Mouse (Mus musculus) heart, embryonic 13.5 days (tissue): ENCODE results near the gene Ccdc47. TPM values are rescaled to one million over a fixed set of nuclear protein-coding genes. Genes with fewer than 3 reads are reported as not detected.

Experiments used
- ATAC-seq: fragments of 200-750 bp; cut with Nextera tagmentation; 2 replicates; pipeline ENCODE4 v1.8.0; 2017; ENCODE audit warnings: moderate TSS enrichment; ENCODE audit not compliant: insufficient number of reproducible peaks, low FRiP score, low TSS enrichment; ENCODE audit errors: extremely low read depth
- H3K27ac ChIP-seq: fragments of 300-500 bp; sonication (generic); replicated peaks from 2 replicates; pipeline ENCODE4 v1.5.1; 2015; ENCODE audit warnings: moderate library complexity, mild to moderate bottlenecking, inconsistent platforms
- H3K27me3 ChIP-seq: fragments of 300-500 bp; sonication (generic); replicated peaks from 2 replicates; pipeline ENCODE4 v1.6.1; 2015; ENCODE audit warnings: mild to moderate bottlenecking, inconsistent platforms
- H3K36me3 ChIP-seq: fragments of 300-500 bp; sonication (generic); 2 replicates; pipeline ENCODE4 v1.6.1; 2015; ENCODE audit warnings: mild to moderate bottlenecking, inconsistent platforms
- H3K4me1 ChIP-seq: fragments of 300-500 bp; sonication (generic); 2 replicates; pipeline ENCODE4 v1.6.1; 2015; ENCODE audit warnings: inconsistent platforms
- H3K4me2 ChIP-seq: fragments of 300-500 bp; sonication (generic); 2 replicates; pipeline ENCODE4 v1.6.1; 2015; ENCODE audit warnings: inconsistent platforms, mild to moderate bottlenecking, moderate library complexity
- H3K4me3 ChIP-seq: fragments of 300-500 bp; sonication (generic); 2 replicates; pipeline ENCODE4 v1.5.1; 2015; ENCODE audit warnings: moderate library complexity, mild to moderate bottlenecking, inconsistent platforms
- H3K9ac ChIP-seq: fragments of 300-500 bp; sonication (generic); 2 replicates; pipeline ENCODE4 v1.6.1; 2015; ENCODE audit warnings: inconsistent platforms, mild to moderate bottlenecking, moderate library complexity
- H3K9me3 ChIP-seq: fragments of 300-500 bp; sonication (generic); 2 replicates; pipeline ENCODE4 v1.6.1; 2016; ENCODE audit warnings: inconsistent platforms
- WGBS: fragments of 180-500 bp; shearing (Covaris S2); methylation state at CpG from one replicate; pipeline ENCODE4 v1.1.7; 2015; ENCODE audit warnings: mixed read lengths; 5-methylcytosine and 5-hydroxymethylcytosine counted together
- polyA plus RNA-seq: library from polyadenylated mRNA; unstranded; fragments of >200 nt; fragmentation: Nextera tagmentation; extraction: Ambion mirVana; gene quantifications from 2 replicates; pipeline ENCODE4 v1.2.1, GENCODE M21; 2015

Gene Ccdc47
- polyA plus RNA-seq, 1 experiment from 2014 or later: 79.6 TPM

DNA sequence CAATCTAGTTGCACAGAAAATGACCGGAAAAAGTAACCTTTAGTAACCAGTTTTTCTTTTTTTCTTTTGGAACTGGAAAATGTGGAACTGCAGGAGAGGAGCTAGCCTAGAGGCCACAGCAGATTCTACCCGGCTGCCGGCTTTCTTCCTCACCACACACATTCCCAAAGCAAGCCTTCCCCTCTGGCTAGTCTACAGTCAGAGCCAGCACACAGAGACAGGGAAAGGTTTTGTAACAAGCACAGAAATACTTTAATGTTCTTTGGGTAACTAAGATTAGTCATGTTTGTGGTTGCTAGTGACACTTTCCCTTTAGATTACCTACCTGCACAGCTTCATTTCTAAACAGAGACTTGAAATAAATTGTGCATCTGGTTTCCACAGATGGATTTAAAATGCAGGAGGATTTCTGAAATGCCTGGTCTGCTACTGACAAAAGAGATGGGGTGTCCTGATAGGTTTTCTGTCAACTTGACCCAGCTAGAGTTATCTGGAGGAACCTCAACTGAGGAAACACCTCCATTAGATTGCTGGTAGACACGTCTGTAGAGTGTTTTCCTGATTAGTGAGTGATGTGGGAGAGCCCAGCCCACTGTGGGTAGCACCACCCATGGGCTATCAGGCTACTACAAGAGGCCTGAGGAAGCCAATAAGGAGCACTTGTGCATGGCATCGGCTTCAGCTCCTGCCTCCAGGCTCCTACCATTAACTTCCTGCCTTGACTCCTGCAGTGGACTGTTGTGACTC, 37.9 kb downstream of the Ccdc47 start:
- WGBS: 55% methylated on average over 5 of the region's 5 CpGs
- Histone ChIP-seq H3K4me2 (no peak overlapping the region), H3K4me3 (no peak overlapping the region), H3K9ac (no peak overlapping the region), H3K36me3 (peaks cover 16% of the 10 kb centered on the region; the same call in 1 of the 2 replicates), H3K27me3 (no peaks in the 10 kb centered on the region), H3K9me3 (no peaks in the 10 kb centered on the region), H3K4me1 (peaks cover 11% of the 10 kb centered on the region), H3K27ac (no peak overlapping the region)
- ATAC-seq: no peak

DNA sequence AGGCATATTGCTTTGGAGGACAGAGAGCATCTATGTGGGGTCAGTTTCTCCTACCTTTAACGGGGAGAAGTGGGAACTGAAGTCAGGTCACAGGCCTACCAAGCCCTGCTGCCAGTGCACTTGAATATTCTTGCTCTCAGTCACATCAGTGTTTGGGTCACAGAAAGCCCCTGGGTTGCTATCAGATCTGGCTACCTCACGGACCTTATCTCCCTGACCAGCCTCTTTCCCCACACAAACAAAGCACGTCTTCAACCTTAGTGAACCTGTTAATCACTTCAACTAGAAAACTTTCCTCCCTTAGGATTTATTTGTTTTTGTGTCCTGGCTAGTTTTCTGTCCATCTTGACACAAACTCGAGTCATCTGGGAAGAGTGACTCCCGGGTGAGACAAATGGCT, 39.8 kb downstream of the Ccdc47 start:
- Histone ChIP-seq H3K27ac (no peak overlapping the region), H3K36me3 (peaks cover 15% of the 10 kb centered on the region), H3K9ac (no peak overlapping the region), H3K4me1 (peaks cover 11% of the 10 kb centered on the region), H3K4me3 (no peak overlapping the region), H3K4me2 (no peak overlapping the region), H3K9me3 (no peaks in the 10 kb centered on the region), H3K27me3 (no peaks in the 10 kb centered on the region)
- 52% methylated on average over 5 of the region's 5 CpGs for WGBS
- no peak for ATAC-seq

DNA sequence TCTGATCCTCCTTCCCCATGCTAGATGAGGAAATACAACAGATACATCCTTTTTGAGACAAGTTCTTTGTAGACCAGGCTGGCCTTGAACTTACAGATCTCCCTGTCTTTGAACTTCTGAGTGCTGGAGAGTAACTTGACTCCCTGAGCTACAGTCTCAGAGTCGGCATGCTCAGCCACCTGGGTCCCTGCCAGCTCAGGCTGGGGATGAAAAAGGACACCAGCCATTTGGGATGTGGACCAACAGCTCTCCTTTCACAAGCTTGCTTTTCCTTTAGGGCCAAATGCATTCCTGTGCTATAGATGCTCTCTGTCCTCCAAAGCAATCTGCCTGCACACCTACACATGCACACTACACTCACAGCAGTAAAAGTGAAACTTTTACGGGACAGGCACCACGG, 41.1 kb downstream of the Ccdc47 start:
- no peaks in the 10 kb centered on the region for H3K9me3 ChIP-seq
- no peak overlapping the region for H3K4me2 ChIP-seq
- ATAC-seq: no peak
- peaks cover 11% of the 10 kb centered on the region for H3K4me1 ChIP-seq
- H3K4me3 ChIP-seq: no peak overlapping the region
- WGBS: 62% methylated on average over 3 of the region's 3 CpGs
- H3K27ac ChIP-seq: no peak overlapping the region
- H3K9ac ChIP-seq: no peak overlapping the region
- H3K36me3 ChIP-seq: peaks cover 21% of the 10 kb centered on the region
- H3K27me3 ChIP-seq: no peaks in the 10 kb centered on the region

DNA sequence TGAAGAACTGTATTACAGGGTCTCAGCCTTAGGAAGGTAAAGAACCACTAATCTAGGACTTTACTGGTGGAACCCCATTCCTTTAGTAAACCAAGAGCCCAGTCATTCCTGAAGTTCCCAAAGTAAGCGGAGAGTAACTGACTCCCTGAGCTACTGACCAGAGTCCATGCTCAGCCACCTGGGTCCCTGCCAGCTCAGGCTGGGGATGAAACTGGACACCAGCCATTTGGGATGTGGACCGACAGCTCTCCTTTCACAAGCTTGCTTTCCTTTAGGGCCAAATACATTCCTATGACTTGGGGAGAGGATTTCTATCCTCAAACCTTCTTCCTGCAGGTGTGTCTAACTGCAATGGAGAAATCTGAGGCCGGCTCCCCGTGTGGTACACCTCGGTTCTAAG, 41.8 kb downstream of the Ccdc47 start:
- Histone ChIP-seq H3K4me2 (no peak overlapping the region), H3K9me3 (no peaks in the 10 kb centered on the region), H3K4me3 (no peak overlapping the region), H3K4me1 (peaks cover 5% of the 10 kb centered on the region; the same call in 1 of the 2 replicates), H3K9ac (no peak overlapping the region), H3K36me3 (peaks cover 25% of the 10 kb centered on the region), H3K27me3 (no peaks in the 10 kb centered on the region), H3K27ac (no peak overlapping the region)
- ATAC-seq: no peak
- WGBS: 70% methylated on average over 5 of the region's 5 CpGs

DNA sequence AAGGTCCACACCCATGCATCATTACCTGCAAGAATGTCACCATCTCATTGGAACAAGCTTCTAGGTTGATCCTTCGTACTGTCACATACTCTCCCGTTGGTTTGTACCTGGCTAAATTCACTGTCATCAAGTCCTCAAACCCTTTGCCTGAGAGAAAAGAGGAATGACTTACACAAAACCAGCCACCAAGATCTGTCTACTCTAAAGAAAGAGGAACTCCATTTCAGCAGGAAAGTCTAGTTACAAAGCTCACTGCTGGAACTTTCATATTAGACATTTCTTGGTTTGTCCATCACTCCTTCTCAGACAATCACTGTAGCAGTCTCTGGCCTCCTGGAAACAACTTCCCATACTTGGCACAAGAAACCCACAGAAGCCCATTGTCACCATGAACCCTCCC, 42.9 kb downstream of the Ccdc47 start:
- Histone ChIP-seq H3K4me2 (no peak overlapping the region), H3K9ac (no peak overlapping the region), H3K27me3 (no peaks in the 10 kb centered on the region), H3K4me3 (no peak overlapping the region), H3K4me1 (no peaks in the 10 kb centered on the region), H3K36me3 (peaks cover 32% of the 10 kb centered on the region), H3K27ac (no peak overlapping the region), H3K9me3 (no peaks in the 10 kb centered on the region)
- no peak for ATAC-seq
- WGBS: 82% methylated on average over 2 of the region's 2 CpGs

DNA sequence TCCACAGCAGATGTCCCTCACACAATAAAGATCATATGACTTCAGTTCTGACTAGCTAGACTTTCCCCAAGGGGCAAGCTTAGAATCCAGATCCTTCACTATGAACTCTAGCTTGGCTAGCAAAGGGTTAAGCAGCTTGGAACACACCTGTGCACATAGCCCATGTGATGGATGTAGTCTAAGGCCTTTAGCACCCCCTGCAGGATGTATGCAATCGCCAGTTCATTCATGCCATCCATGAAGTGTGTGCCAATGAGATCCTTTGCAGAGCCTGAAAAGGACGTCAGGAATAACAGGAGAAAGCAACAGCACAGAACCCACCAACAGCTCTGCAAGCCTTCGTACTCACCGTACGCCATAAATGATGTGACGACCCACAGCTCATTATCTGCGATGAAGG, 45.3 kb downstream of the Ccdc47 start:
- no peak for ATAC-seq
- peaks cover 53% of the 10 kb centered on the region for H3K36me3 ChIP-seq
- H3K27me3 ChIP-seq: no peaks in the 10 kb centered on the region
- H3K4me2 ChIP-seq: no peak overlapping the region
- H3K9ac ChIP-seq: no peak overlapping the region
- no peak overlapping the region for H3K4me3 ChIP-seq
- no peak overlapping the region for H3K27ac ChIP-seq
- no peaks in the 10 kb centered on the region for H3K4me1 ChIP-seq
- no peaks in the 10 kb centered on the region for H3K9me3 ChIP-seq
- WGBS: 79% methylated on average over 7 of the region's 7 CpGs

DNA sequence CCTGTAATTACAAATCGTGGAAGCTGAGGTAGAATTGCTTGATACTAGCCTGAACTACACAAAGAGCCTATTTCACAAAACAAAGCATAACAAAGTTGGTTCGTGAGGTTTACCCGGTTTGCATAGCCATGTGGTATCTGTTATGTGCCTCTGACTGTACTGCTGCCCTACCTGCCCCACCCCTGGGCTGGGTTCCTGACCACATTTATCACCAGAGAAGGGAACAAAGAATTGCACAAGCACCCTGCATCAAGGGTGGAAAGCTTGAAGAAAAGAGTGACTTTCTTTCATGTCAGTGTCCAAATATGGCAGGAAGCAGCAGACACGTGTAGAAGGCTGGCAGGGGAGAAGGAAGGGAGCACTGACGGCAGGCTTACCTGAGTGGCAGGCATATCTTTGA, 48.7 kb downstream of the Ccdc47 start:
- H3K4me3 ChIP-seq: no peak overlapping the region
- H3K36me3 ChIP-seq: peaks cover 79% of the 10 kb centered on the region
- no peak for ATAC-seq
- H3K9ac ChIP-seq: no peak overlapping the region
- H3K4me1 ChIP-seq: no peaks in the 10 kb centered on the region
- no peak overlapping the region for H3K27ac ChIP-seq
- no peak overlapping the region for H3K4me2 ChIP-seq
- WGBS: 77% methylated on average over 5 of the region's 5 CpGs
- H3K27me3 ChIP-seq: no peaks in the 10 kb centered on the region
- H3K9me3 ChIP-seq: no peaks in the 10 kb centered on the region

DNA sequence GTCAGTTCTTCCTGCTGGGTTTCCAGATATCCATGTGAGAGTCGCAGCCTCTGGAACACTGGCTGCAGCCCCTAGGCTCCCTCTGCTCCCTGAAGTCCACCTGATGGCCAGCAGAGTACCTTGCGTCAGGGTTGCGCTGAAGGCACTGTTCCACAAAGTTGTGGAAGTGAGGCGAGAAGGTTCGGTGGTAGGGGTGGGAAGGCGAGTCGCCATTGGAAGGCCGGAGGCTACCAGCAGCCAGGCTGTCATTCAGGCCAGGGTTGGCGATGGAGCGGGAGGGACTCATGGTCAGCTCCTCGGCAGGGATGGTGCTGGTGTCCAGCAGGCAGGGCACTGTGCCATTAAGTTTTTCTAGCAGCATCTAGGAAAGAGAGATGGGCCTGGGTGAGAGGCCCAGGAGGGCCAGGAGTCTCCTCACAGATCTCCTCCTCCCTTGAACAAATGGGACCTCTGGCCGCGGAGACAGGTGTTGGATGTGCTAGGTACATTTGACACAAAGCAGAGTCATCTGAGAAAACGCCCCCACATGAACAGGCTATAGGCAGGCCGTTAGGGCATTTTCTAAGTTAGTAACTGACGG, 51.5 kb downstream of the Ccdc47 start:
- Histone ChIP-seq H3K27me3 (no peaks in the 10 kb centered on the region), H3K4me3 (no peak overlapping the region), H3K36me3 (peaks cover 62% of the 10 kb centered on the region), H3K9ac (0 out of 2 replicates have a peak overlapping the region, but pooled peaks have one; percentile 5), H3K4me1 (peaks cover 10% of the 10 kb centered on the region), H3K9me3 (no peaks in the 10 kb centered on the region), H3K4me2 (no peak overlapping the region), H3K27ac (0 out of 2 replicates have a peak overlapping the region, but pooled peaks have one; percentile 54)
- WGBS: 81% methylated on average over 16 of the region's 16 CpGs
- no peak for ATAC-seq

DNA sequence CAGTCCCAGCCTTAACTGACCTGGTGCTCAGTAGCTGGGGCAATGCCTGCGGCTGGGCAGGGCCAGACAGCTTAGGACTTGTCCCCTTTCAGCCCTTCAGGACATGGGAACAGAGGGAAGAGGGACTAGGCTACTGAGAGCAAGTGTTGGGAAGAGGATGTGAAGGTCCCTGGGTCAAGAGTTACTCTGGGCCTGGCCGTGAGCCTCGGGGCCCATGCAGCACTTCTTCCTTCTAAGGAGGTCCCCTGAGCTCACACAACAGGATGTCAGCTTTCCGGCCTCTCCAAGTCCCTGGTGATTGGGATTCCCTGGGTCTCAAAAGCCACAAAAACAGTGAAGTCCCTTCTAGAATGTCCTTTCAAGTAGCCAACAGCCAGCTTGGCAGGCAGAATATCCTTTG, 52.6 kb downstream of the Ccdc47 start:
- WGBS: 67% methylated on average over 4 of the region's 4 CpGs
- Histone ChIP-seq H3K36me3 (peaks cover 58% of the 10 kb centered on the region), H3K27me3 (no peaks in the 10 kb centered on the region), H3K4me2 (no peak overlapping the region), H3K4me3 (no peak overlapping the region), H3K27ac (peak overlapping the region; percentile 54), H3K9ac (no peak overlapping the region), H3K4me1 (peaks cover 21% of the 10 kb centered on the region), H3K9me3 (no peaks in the 10 kb centered on the region)
- ATAC-seq: no peak

DNA sequence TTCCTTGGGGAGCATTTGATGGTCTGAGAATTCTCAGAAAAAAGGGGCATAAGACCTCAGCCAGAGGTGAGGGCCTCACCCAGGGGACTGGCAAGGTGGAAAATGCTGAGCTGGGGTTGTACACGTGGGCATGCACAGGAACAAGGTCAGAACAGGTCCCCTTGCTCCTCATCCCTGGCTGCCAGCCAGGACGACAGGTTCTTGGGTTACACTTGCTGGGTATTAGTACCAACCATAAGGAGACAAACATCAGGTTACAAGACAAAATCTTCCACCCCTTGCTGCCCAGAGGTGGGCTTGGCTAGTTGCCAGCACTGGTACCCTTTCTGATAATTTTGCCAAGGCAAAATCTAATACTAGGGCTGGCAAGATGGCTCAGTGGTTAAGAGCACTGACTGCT, 53.9 kb downstream of the Ccdc47 start:
- H3K9ac ChIP-seq: no peak overlapping the region
- WGBS: 77% methylated on average over 2 of the region's 2 CpGs
- H3K4me2 ChIP-seq: no peak overlapping the region
- no peak overlapping the region for H3K27ac ChIP-seq
- no peak overlapping the region for H3K4me3 ChIP-seq
- peaks cover 29% of the 10 kb centered on the region for H3K4me1 ChIP-seq
- no peak for ATAC-seq
- H3K36me3 ChIP-seq: peaks cover 54% of the 10 kb centered on the region
- H3K9me3 ChIP-seq: no peaks in the 10 kb centered on the region
- H3K27me3 ChIP-seq: no peaks in the 10 kb centered on the region

DNA sequence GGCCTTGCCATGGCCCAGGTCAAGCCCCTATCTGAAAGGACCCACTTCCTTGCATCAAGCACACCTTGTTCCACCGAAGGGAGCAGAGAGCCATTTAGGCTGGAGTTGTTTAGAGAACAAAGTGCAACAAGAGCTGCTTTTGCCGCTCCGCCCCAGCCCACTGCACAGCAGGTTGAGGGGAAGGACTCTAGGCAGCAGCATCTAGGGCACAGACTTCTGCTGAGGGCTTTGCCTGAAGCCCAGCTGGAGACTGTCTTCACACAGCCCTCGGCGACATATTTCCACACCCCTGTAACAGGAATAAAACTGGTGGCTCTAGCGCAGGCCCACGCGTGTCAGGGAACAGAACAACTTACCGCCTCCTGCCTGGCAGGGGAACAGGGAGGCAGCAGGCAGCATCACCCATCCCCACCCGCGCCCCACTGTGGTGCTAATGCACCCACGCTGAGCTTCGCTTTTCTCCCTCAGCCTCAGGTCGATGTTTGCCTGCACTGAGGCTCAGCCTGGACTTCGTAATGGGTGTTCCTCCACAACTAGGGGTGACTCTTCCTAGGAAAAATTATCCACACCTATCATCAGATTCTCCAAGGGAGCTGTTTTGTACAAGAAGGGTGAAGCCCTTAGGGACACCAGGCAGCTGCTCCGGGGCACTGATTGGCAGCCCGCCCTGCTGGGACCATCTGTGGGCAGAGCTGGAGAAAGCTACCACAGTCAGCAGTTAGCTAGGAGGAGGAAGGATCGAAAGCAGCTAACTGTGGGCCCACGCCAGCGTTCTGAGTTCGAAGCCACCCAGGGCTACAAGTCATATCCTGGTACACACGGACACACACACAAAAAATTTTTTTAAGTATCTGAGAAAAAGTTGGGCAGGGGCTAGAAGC, 55.1 kb downstream of the Ccdc47 start, which contains the start of the genes Gm10840 and Limd2:
Gene Gm10840, plus strand, starts transcription at position 10 of the 881 bp plus-strand sequence.
Gene Limd2, minus strand, starts transcription at position 20 of the 881 bp plus-strand sequence.
- Histone ChIP-seq H3K9ac (peak within 1 kb of the TSS; percentile 96), H3K27ac (peak within 1 kb of the TSS; percentile 92), H3K27me3 (no peaks in the 10 kb centered on the region), H3K9me3 (no peaks in the 10 kb centered on the region), H3K36me3 (peaks cover 57% of the 10 kb centered on the region), H3K4me3 (peak within 1 kb of the TSS; percentile 87), H3K4me2 (peak within 1 kb of the TSS; percentile 93), H3K4me1 (peaks cover 33% of the 10 kb centered on the region)
- ATAC-seq: no peak
- 31% methylated on average over 22 of the region's 22 CpGs for WGBS
